Mouse (Mus musculus) stomach, embryonic 15.5 days (tissue): ENCODE results near the gene Cfap57. TPM values are rescaled to one million over a fixed set of nuclear protein-coding genes. Genes with fewer than 3 reads are reported as not detected.
A peak's percentile ranks its signal among the peaks of the same experiment; 100 is the strongest.

Experiments
- ATAC-seq: fragments of 200-750 bp; cut with Nextera tagmentation; 2 replicates; pipeline ENCODE4 v1.8.0; 2017; ENCODE audit warnings: low read depth, moderate number of reproducible peaks, moderate TSS enrichment; ENCODE audit not compliant: insufficient read depth, low FRiP score
- H3K27ac ChIP-seq: fragments of 300-500 bp; sonication (generic); 2 replicates; pipeline ENCODE4 v1.5.1; 2015; ENCODE audit warnings: mild to moderate bottlenecking, inconsistent platforms
- H3K27me3 ChIP-seq: fragments of 300-500 bp; sonication (generic); replicated peaks from 2 replicates; pipeline ENCODE4 v1.6.1; 2015; ENCODE audit warnings: inconsistent platforms
- H3K36me3 ChIP-seq: fragments of 300-500 bp; sonication (generic); 2 replicates; pipeline ENCODE4 v1.6.1; 2015; ENCODE audit warnings: inconsistent platforms
- H3K4me1 ChIP-seq: fragments of 300-500 bp; sonication (generic); 2 replicates; pipeline ENCODE4 v1.6.1; 2015; ENCODE audit warnings: inconsistent platforms
- H3K4me2 ChIP-seq: fragments of 300-500 bp; sonication (generic); 2 replicates; pipeline ENCODE4 v1.6.1; 2015; ENCODE audit warnings: mild to moderate bottlenecking, inconsistent platforms
- H3K4me3 ChIP-seq: fragments of 300-500 bp; sonication (generic); replicated peaks from 2 replicates; pipeline ENCODE4 v1.5.1; 2015; ENCODE audit warnings: inconsistent platforms
- H3K9ac ChIP-seq: fragments of 300-500 bp; sonication (generic); 2 replicates; pipeline ENCODE4 v1.6.1; 2015; ENCODE audit warnings: inconsistent platforms
- H3K9me3 ChIP-seq: fragments of 300-500 bp; sonication (generic); 2 replicates; pipeline ENCODE4 v1.6.1; 2016; ENCODE audit warnings: inconsistent platforms
- WGBS: fragments of 180-500 bp; shearing (Covaris S2); methylation state at CpG from one replicate; pipeline ENCODE4 v1.1.7; 2015; 5-methylcytosine and 5-hydroxymethylcytosine counted together
- polyA plus RNA-seq: library from polyadenylated mRNA; unstranded; fragments of >200 nt; fragmentation: Nextera tagmentation; extraction: Ambion mirVana; gene quantifications from 2 replicates; pipeline ENCODE4 v1.2.1, GENCODE M21; 2015

The Cfap57 gene
- polyA plus RNA-seq, 1 experiment from 2014 or later = 0.33 TPM

GRCm38 (mm10) chr4:118589053-118589732 is 31.4 kb downstream of the Cfap57 start:
- Histone ChIP-seq H3K36me3 (no peaks in the 10 kb centered on the region), H3K9me3 (no peaks in the 10 kb centered on the region), H3K27me3 (no peaks in the 10 kb centered on the region), H3K4me3 (no peak overlapping the region), H3K9ac (no peak overlapping the region), H3K4me2 (no peak overlapping the region), H3K4me1 (no peaks in the 10 kb centered on the region), H3K27ac (no peak overlapping the region)
- no peak for ATAC-seq
- 67% methylated on average over 12 of the region's 12 CpGs for WGBS

GRCm38 (mm10) chr4:118582629-118583028 is 37.9 kb downstream of the Cfap57 start:
- H3K4me2 ChIP-seq = no peak overlapping the region
- no peaks in the 10 kb centered on the region for H3K4me1 ChIP-seq
- no peaks in the 10 kb centered on the region for H3K9me3 ChIP-seq
- no peaks in the 10 kb centered on the region for H3K36me3 ChIP-seq
- H3K27ac ChIP-seq = no peak overlapping the region
- no peak overlapping the region for H3K9ac ChIP-seq
- no peak overlapping the region for H3K4me3 ChIP-seq
- ATAC-seq = no peak
- 93% methylated on average over 8 of the region's 8 CpGs for WGBS
- H3K27me3 ChIP-seq = no peaks in the 10 kb centered on the region

- 43% methylated on average over 11 of the region's 11 CpGs for WGBS
- no peaks in the 10 kb centered on the region for H3K9me3 ChIP-seq
- H3K4me2 ChIP-seq = no peak overlapping the region
- no peak for ATAC-seq
- no peaks in the 10 kb centered on the region for H3K4me1 ChIP-seq
- no peak overlapping the region for H3K4me3 ChIP-seq
- no peak overlapping the region for H3K27ac ChIP-seq
- no peaks in the 10 kb centered on the region for H3K36me3 ChIP-seq
- H3K27me3 ChIP-seq = no peaks in the 10 kb centered on the region
- no peak overlapping the region for H3K9ac ChIP-seq
These were observed 39.1 kb downstream of the Cfap57 start for GRCm38 (mm10) chr4:118581508-118581907.

- Histone ChIP-seq H3K36me3 (no peaks in the 10 kb centered on the region), H3K27ac (no peak overlapping the region), H3K9ac (no peak overlapping the region), H3K9me3 (no peaks in the 10 kb centered on the region), H3K4me1 (no peaks in the 10 kb centered on the region), H3K4me2 (no peak overlapping the region), H3K4me3 (no peak overlapping the region), H3K27me3 (no peaks in the 10 kb centered on the region)
- ATAC-seq = no peak
- WGBS = 48% methylated on average over 13 of the region's 13 CpGs
These were observed 41.3 kb downstream of the Cfap57 start for GRCm38 (mm10) chr4:118579313-118579712.

GRCm38 (mm10) chr4:118576097-118576496 is 44.5 kb downstream of the Cfap57 start:
- Histone ChIP-seq H3K4me2 (no peak overlapping the region), H3K9me3 (no peaks in the 10 kb centered on the region), H3K36me3 (no peaks in the 10 kb centered on the region), H3K4me1 (no peaks in the 10 kb centered on the region), H3K27me3 (no peaks in the 10 kb centered on the region), H3K27ac (no peak overlapping the region), H3K9ac (no peak overlapping the region), H3K4me3 (no peak overlapping the region)
- ATAC-seq = no peak; the same call in 1 of the 2 replicates
- 2% methylated on average over 6 of the region's 6 CpGs for WGBS

GRCm38 (mm10) chr4:118571441-118571840 is 49.1 kb downstream of the Cfap57 start:
- ATAC-seq = no peak
- Histone ChIP-seq H3K27me3 (no peaks in the 10 kb centered on the region), H3K4me1 (no peaks in the 10 kb centered on the region), H3K4me2 (no peak overlapping the region), H3K9me3 (no peaks in the 10 kb centered on the region), H3K4me3 (no peak overlapping the region), H3K36me3 (no peaks in the 10 kb centered on the region), H3K9ac (no peak overlapping the region), H3K27ac (no peak overlapping the region)
- 71% methylated on average over 15 of the region's 15 CpGs for WGBS

- Histone ChIP-seq H3K27ac (no peak overlapping the region), H3K36me3 (no peaks in the 10 kb centered on the region), H3K4me1 (no peaks in the 10 kb centered on the region), H3K9ac (no peak overlapping the region), H3K27me3 (no peaks in the 10 kb centered on the region), H3K9me3 (no peaks in the 10 kb centered on the region), H3K4me3 (no peak overlapping the region), H3K4me2 (no peak overlapping the region)
- WGBS = 66% methylated on average over 23 of the region's 23 CpGs
- ATAC-seq = no peak
These were observed 51.3 kb downstream of the Cfap57 start for GRCm38 (mm10) chr4:118569320-118569719.

- 53% methylated on average over 10 of the region's 10 CpGs for WGBS
- Histone ChIP-seq H3K4me3 (no peak overlapping the region), H3K36me3 (no peaks in the 10 kb centered on the region), H3K27ac (no peak overlapping the region), H3K9me3 (no peaks in the 10 kb centered on the region), H3K9ac (no peak overlapping the region), H3K4me2 (no peak overlapping the region), H3K4me1 (no peaks in the 10 kb centered on the region), H3K27me3 (no peaks in the 10 kb centered on the region)
- ATAC-seq = 0 out of 2 replicates have a peak, but pooled peaks have one; percentile 64
These were observed 51.9 kb downstream of the Cfap57 start for GRCm38 (mm10) chr4:118568709-118569108.

- H3K9me3 ChIP-seq = no peaks in the 10 kb centered on the region
- ATAC-seq = no peak
- no peak overlapping the region for H3K27ac ChIP-seq
- no peaks in the 10 kb centered on the region for H3K36me3 ChIP-seq
- no peak overlapping the region for H3K4me2 ChIP-seq
- H3K9ac ChIP-seq = no peak overlapping the region
- H3K4me1 ChIP-seq = no peaks in the 10 kb centered on the region
- H3K4me3 ChIP-seq = no peak overlapping the region
- WGBS = 32% methylated on average over 7 of the region's 7 CpGs
- H3K27me3 ChIP-seq = no peaks in the 10 kb centered on the region
These were observed 54.4 kb downstream of the Cfap57 start for GRCm38 (mm10) chr4:118566161-118566676.

GRCm38 (mm10) chr4:118564926-118565279 is 55.7 kb downstream of the Cfap57 start:
- WGBS = 67% methylated on average over 3 of the region's 3 CpGs
- no peaks in the 10 kb centered on the region for H3K4me1 ChIP-seq
- H3K36me3 ChIP-seq = no peaks in the 10 kb centered on the region
- ATAC-seq = no peak
- no peaks in the 10 kb centered on the region for H3K9me3 ChIP-seq
- H3K27ac ChIP-seq = no peak overlapping the region
- H3K4me3 ChIP-seq = no peak overlapping the region
- H3K9ac ChIP-seq = no peak overlapping the region
- no peaks in the 10 kb centered on the region for H3K27me3 ChIP-seq
- H3K4me2 ChIP-seq = no peak overlapping the region

- no peaks in the 10 kb centered on the region for H3K4me1 ChIP-seq
- WGBS = 67% methylated on average over 13 of the region's 13 CpGs
- no peaks in the 10 kb centered on the region for H3K27me3 ChIP-seq
- H3K9me3 ChIP-seq = no peaks in the 10 kb centered on the region
- H3K36me3 ChIP-seq = no peaks in the 10 kb centered on the region
- no peak overlapping the region for H3K27ac ChIP-seq
- H3K4me2 ChIP-seq = no peak overlapping the region
- no peak overlapping the region for H3K4me3 ChIP-seq
- no peak overlapping the region for H3K9ac ChIP-seq
- ATAC-seq = no peak
These were observed 56.3 kb downstream of the Cfap57 start for GRCm38 (mm10) chr4:118564062-118564925.

- H3K4me3 ChIP-seq = no peak overlapping the region
- H3K4me1 ChIP-seq = no peaks in the 10 kb centered on the region
- H3K36me3 ChIP-seq = no peaks in the 10 kb centered on the region
- no peak for ATAC-seq
- H3K27ac ChIP-seq = no peak overlapping the region
- no peak overlapping the region for H3K4me2 ChIP-seq
- no peak overlapping the region for H3K9ac ChIP-seq
- H3K27me3 ChIP-seq = no peaks in the 10 kb centered on the region
- 60% methylated on average over 3 of the region's 3 CpGs for WGBS
- no peaks in the 10 kb centered on the region for H3K9me3 ChIP-seq
These were observed 67.4 kb downstream of the Cfap57 start for GRCm38 (mm10) chr4:118553039-118553649.
